Mouse (Mus musculus): ENCODE data around the gene Ttc12. TPM values are rescaled to one million over a fixed set of nuclear protein-coding genes. Genes with fewer than 3 reads are reported as not detected.

Ttc12 gene
- polyA plus RNA-seq, 1 experiment: not detected

DNA sequence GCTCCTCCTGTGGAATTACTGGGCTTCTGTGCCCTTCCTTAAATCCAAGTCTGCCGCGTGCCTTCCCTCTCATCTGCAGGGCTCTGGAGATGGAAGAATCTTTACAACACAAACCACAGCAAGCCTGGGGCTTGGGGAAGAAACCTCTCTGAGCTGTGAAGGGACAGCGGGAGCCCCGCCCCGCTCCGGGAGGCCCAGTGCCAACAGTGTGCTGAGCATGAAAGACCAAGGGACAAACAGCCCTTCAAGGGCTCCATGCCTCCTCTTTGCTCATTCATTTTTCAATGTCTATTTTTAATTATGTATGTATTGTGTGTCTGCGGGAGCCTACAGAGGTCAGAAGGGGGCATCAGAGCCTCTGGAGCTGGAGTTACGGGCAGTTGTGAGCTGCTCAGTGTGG lies 41.3 kb upstream of the Ttc12 start:
- no peaks in the 10 kb centered on the region for H3K36me3 ChIP-seq (ENCODE audit: control insufficient read depth)
- no peaks in the 10 kb centered on the region for H3K27me3 ChIP-seq (ENCODE audit: control insufficient read depth)
- no peaks in the 10 kb centered on the region for H3K4me1 ChIP-seq (ENCODE audit: control insufficient read depth)
- TF ChIP-seq GATA1 (IDR thresholded peaks at IDR 0.05; ENCODE audit: low read length) (no peak), TAL1 (IDR thresholded peaks at IDR 0.05; ENCODE audit: low read length) (no peak)
- no peaks in the 10 kb centered on the region for H3K9me3 ChIP-seq (ENCODE audit: control insufficient read depth, low read length)
- no peak overlapping the region for H3K4me3 ChIP-seq (replicated peaks)

DNA sequence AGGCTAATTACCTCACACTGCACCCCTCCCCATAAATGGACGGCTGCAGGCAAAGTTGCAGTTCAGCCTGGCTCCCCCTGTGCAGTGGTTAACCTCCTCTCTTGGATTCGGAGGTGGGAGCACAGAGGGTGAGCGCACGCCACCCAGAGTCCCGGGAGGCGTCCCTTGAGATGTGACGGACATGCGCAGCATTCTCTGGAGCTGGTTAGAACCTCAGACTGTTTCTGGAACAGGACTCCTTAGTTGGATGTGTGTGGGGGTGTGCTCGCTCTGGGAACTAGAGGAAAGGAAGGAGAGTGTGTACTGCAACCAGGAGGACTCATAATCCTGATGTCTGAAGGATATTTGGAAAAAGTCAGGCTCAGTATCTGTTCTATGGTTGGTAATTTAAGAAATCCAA lies 38.7 kb upstream of the Ttc12 start:
- Histone ChIP-seq H3K27me3 (ENCODE audit: control insufficient read depth) (no peaks in the 10 kb centered on the region), H3K36me3 (ENCODE audit: control insufficient read depth) (no peaks in the 10 kb centered on the region), H3K9me3 (ENCODE audit: control insufficient read depth, low read length) (no peaks in the 10 kb centered on the region), H3K4me3 (replicated peaks) (no peak overlapping the region), H3K4me1 (ENCODE audit: control insufficient read depth) (no peaks in the 10 kb centered on the region)
- TF ChIP-seq TAL1 (IDR thresholded peaks at IDR 0.05; ENCODE audit: low read length): no peak
- no peak for TF ChIP-seq GATA1 (IDR thresholded peaks at IDR 0.05; ENCODE audit: low read length)

DNA sequence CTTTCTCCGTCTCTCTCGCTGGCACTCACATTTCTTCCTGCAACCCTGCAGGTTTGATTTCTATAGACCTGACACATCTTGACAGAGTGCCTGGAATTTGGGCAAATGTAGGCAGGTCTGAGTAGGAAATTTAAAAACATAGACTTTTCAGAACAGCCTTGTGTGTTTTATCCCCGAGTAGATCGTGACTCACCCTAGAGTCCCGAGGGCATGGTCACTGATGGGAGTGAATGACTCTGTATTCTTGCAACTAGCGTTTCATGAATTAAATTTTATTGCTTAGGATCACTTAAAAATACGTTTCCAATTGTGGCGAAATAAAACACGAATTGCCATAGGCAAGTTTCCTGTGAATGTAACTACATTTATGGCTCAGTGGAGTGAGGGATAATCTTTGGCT lies 37.9 kb upstream of the Ttc12 start:
- TF ChIP-seq GATA1 (IDR thresholded peaks at IDR 0.05; ENCODE audit: low read length) (no peak), TAL1 (IDR thresholded peaks at IDR 0.05; ENCODE audit: low read length) (no peak)
- Histone ChIP-seq H3K4me3 (replicated peaks) (no peak overlapping the region), H3K27me3 (ENCODE audit: control insufficient read depth) (no peaks in the 10 kb centered on the region), H3K36me3 (ENCODE audit: control insufficient read depth) (no peaks in the 10 kb centered on the region), H3K4me1 (ENCODE audit: control insufficient read depth) (no peaks in the 10 kb centered on the region), H3K9me3 (ENCODE audit: control insufficient read depth, low read length) (no peaks in the 10 kb centered on the region)

DNA sequence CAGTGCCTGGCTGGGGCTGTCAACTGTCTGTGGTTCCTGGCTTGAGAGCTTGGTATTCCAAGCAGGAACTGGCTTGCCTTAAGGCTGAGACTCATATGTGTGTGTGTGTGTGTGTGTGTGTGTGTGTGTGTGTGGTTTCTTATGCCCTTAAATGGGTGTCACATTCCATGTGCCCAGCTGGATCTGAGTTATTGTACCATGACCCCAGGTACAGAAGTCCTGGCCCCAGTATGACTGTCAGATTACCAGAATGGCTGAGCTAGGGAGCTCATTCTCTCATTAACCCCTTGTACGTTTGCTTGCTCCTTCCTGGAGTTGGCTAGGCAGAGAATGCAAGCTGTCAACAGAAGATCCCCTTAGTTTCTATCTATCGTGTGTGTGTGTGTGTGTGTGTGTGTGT lies 28.3 kb upstream of the Ttc12 start:
- TF ChIP-seq GATA1 (IDR thresholded peaks at IDR 0.05; ENCODE audit: low read length) (no peak), TAL1 (IDR thresholded peaks at IDR 0.05; ENCODE audit: low read length) (no peak)
- Histone ChIP-seq H3K36me3 (ENCODE audit: control insufficient read depth) (no peaks in the 10 kb centered on the region), H3K4me3 (replicated peaks) (no peak overlapping the region), H3K4me1 (ENCODE audit: control insufficient read depth) (no peaks in the 10 kb centered on the region), H3K27me3 (ENCODE audit: control insufficient read depth) (no peaks in the 10 kb centered on the region), H3K9me3 (ENCODE audit: control insufficient read depth, low read length) (no peaks in the 10 kb centered on the region)

DNA sequence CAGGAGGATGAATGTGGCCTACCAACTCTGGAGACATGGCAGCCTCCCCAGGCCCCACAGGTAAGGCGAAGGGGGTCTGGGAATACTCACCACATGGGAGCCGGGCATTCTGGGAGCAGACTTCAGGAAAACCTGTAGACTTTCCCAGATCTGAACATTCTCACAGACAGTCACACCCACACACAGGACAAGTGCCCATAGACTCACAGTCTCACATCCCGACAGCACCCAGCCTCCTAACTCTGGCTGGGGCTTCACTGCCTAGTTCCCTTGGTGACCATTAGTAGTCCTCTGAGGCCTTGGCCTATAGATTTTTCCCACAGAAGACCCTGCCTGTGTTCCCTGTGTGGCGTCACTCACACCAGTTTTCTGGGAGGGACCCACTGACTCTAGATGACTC lies 24.6 kb upstream of the Ttc12 start:
- TF ChIP-seq TAL1 (IDR thresholded peaks at IDR 0.05; ENCODE audit: low read length) (no peak), GATA1 (IDR thresholded peaks at IDR 0.05; ENCODE audit: low read length) (no peak)
- no peak overlapping the region for H3K4me3 ChIP-seq (replicated peaks)
- no peaks in the 10 kb centered on the region for H3K4me1 ChIP-seq (ENCODE audit: control insufficient read depth)
- H3K27me3 ChIP-seq (ENCODE audit: control insufficient read depth): no peaks in the 10 kb centered on the region
- no peaks in the 10 kb centered on the region for H3K36me3 ChIP-seq (ENCODE audit: control insufficient read depth)
- H3K9me3 ChIP-seq (ENCODE audit: control insufficient read depth, low read length): no peaks in the 10 kb centered on the region

DNA sequence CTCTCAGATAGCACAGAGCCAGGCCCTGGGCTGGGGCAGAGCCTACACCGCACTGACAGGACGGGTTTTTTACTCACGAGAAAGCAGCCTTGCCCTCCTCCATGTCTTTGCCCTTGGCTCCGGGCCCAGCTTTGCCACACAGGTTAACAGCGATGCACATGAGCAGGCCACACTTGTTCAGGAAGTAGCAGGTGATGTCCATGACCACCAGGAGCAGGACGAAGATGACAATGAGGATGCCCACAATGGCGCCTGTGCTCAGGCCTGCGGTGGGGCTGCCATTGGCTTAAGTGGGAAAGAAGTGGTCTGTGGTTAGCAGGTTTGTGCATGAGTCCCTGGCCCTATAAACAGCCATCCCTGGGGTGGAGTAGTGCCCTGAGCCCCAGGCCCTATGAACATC lies 23.6 kb upstream of the Ttc12 start:
- Histone ChIP-seq H3K4me3 (replicated peaks) (no peak overlapping the region), H3K27me3 (ENCODE audit: control insufficient read depth) (no peaks in the 10 kb centered on the region), H3K36me3 (ENCODE audit: control insufficient read depth) (no peaks in the 10 kb centered on the region), H3K4me1 (ENCODE audit: control insufficient read depth) (no peaks in the 10 kb centered on the region), H3K9me3 (ENCODE audit: control insufficient read depth, low read length) (no peaks in the 10 kb centered on the region)
- TF ChIP-seq GATA1 (IDR thresholded peaks at IDR 0.05; ENCODE audit: low read length) (no peak), TAL1 (IDR thresholded peaks at IDR 0.05; ENCODE audit: low read length) (no peak)

DNA sequence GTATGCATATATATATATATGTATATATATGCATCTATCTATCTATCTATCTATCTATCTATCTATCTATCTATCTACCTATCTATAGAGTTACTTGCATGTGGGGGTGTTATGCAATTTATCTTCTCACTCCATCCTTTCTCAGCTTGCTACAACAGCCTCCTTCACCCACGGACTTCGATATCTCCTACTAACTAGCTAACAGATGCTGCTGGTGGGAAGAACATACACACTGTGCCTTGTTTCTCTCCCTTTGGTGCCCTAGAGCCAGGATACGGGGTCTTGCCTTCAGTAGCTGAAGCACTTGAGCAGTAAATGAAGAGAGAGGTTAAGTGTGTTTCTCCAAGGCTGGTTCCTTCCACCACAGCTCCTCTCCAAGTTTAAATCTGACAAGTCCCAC lies 23.1 kb upstream of the Ttc12 start:
- no peak overlapping the region for H3K4me3 ChIP-seq (replicated peaks)
- no peak for TF ChIP-seq TAL1 (IDR thresholded peaks at IDR 0.05; ENCODE audit: low read length)
- TF ChIP-seq GATA1 (IDR thresholded peaks at IDR 0.05; ENCODE audit: low read length): no peak
- no peaks in the 10 kb centered on the region for H3K9me3 ChIP-seq (ENCODE audit: control insufficient read depth, low read length)
- no peaks in the 10 kb centered on the region for H3K36me3 ChIP-seq (ENCODE audit: control insufficient read depth)
- no peaks in the 10 kb centered on the region for H3K27me3 ChIP-seq (ENCODE audit: control insufficient read depth)
- H3K4me1 ChIP-seq (ENCODE audit: control insufficient read depth): no peaks in the 10 kb centered on the region

DNA sequence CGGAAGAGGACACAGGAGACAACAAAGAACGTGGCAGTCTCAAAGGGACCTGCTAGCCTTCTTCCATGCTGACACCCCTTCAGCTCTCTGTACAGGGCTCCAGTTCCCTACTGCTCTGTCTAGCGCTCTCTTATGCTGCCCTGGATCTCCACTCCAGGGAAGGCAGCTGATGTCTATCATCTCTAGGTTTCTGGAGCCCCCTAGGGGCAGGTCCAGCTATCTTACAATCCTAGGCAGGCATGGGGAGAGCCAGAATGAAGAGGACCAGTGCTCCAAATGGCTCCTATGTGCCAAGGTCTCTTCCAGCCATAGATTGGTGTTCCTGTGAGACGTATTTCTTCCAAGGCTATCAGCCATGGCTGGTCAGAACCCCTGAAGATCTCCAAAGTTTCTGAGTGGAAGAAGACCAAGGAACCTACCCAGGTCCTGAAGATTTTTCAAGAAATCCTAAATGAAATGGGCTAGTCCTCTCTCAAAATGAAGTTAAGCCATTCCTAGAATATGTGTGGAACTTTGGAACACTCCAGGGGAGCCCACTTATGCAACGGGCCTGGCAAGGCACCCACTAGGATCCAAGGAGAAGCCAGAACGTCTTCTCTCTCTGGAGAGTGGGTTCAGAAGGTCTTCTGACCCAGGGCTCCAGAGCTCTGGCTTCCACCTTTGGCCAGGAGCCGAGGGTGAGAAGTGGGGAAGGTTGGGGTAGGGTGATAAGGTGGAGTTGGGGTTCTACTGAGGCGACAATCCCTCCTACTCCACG lies 22.0 kb upstream of the Ttc12 start:
- no peak overlapping the region for H3K4me3 ChIP-seq (replicated peaks)

DNA sequence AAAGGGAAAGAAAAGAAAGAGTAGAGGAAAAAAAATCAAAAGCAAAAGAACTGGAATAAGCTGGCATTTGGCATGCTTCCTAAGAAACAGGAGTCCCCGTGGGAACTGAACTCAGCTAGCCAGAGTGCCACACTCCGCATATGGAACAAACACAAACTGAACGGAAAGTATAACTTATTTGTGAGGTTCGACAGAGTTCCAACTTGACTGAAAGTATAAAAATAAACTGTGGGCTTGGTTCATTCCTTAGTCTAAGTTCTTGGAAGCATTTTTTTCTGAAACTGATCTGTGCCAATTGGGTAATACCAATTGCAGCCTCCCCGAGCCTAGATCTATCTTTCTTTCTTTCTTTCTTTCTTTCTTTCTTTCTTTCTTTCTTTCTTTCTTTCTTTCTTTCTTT lies 18.6 kb upstream of the Ttc12 start:
- Histone ChIP-seq H3K4me1 (ENCODE audit: control insufficient read depth) (no peaks in the 10 kb centered on the region), H3K9me3 (ENCODE audit: control insufficient read depth, low read length) (no peaks in the 10 kb centered on the region), H3K36me3 (ENCODE audit: control insufficient read depth) (no peaks in the 10 kb centered on the region), H3K27me3 (ENCODE audit: control insufficient read depth) (no peaks in the 10 kb centered on the region), H3K4me3 (replicated peaks) (no peak overlapping the region)
- TF ChIP-seq GATA1 (IDR thresholded peaks at IDR 0.05; ENCODE audit: low read length) (no peak), TAL1 (IDR thresholded peaks at IDR 0.05; ENCODE audit: low read length) (no peak)

More for the DNA sequence above, 22.0 kb upstream of the Ttc12 start:
- no peaks in the 10 kb centered on the region for H3K36me3 ChIP-seq (ENCODE audit: control insufficient read depth)
- H3K4me1 ChIP-seq (ENCODE audit: control insufficient read depth): no peaks in the 10 kb centered on the region
- H3K27me3 ChIP-seq (ENCODE audit: control insufficient read depth): no peaks in the 10 kb centered on the region
- no peak for TF ChIP-seq TAL1 (IDR thresholded peaks at IDR 0.05; ENCODE audit: low read length)
- no peak for TF ChIP-seq GATA1 (IDR thresholded peaks at IDR 0.05; ENCODE audit: low read length)
- no peaks in the 10 kb centered on the region for H3K9me3 ChIP-seq (ENCODE audit: control insufficient read depth, low read length)

DNA sequence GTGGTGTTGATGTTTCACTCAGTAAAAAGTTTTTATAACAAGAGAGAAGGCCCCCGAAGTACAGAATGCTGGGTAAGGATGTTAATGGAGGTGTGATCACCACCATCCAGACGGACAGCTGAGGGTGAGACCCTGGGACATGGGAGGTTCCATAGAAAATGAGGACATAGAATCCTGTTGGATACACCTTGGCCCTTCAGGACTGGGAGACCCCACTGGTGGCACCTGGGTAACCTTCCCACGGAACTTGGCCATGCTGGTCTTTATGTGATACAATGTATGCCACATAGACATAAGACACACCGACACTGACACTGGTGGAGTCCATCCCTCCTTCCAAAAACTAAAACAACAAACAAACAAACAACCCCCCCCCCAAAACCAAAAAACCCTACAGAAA lies 16.2 kb upstream of the Ttc12 start:
- no peaks in the 10 kb centered on the region for H3K4me1 ChIP-seq (ENCODE audit: control insufficient read depth)
- no peaks in the 10 kb centered on the region for H3K9me3 ChIP-seq (ENCODE audit: control insufficient read depth, low read length)
- H3K36me3 ChIP-seq (ENCODE audit: control insufficient read depth): no peaks in the 10 kb centered on the region
- no peaks in the 10 kb centered on the region for H3K27me3 ChIP-seq (ENCODE audit: control insufficient read depth)
- no peak overlapping the region for H3K4me3 ChIP-seq (replicated peaks)
- TF ChIP-seq TAL1 (IDR thresholded peaks at IDR 0.05; ENCODE audit: low read length): no peak
- no peak for TF ChIP-seq GATA1 (IDR thresholded peaks at IDR 0.05; ENCODE audit: low read length)

All from erythroblast, embryonic 14.5 days (primary cell).